Mouse (Mus musculus): ENCODE measurements around the gene Eva1b.
"Not testable (repeated sequence)": the region's sequence is repeated elsewhere in the genome, so short reads cannot be mapped to it uniquely, and the experiment has no call there.

Eva1b gene

DNA sequence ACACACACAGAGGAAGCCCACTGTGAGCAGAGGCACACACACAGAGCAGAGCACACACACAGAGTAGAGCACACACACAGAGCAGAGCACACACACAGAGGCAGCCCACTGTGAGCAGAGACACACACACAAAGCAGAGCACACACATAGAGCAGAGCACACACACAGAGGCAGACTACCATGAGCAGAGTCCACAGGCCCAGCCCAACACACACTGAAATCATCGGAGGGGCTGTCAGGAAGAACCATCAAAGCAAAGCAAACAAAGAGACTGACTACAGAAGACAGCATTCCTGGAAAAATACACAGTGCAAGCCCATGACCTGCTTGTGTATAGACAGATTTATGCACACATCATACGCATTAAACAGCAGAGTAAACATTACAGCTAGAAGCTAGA lies 8.3 kb downstream of the Eva1b start:
- DNase-seq (ENCODE audit: low spot score): no peak

DNA sequence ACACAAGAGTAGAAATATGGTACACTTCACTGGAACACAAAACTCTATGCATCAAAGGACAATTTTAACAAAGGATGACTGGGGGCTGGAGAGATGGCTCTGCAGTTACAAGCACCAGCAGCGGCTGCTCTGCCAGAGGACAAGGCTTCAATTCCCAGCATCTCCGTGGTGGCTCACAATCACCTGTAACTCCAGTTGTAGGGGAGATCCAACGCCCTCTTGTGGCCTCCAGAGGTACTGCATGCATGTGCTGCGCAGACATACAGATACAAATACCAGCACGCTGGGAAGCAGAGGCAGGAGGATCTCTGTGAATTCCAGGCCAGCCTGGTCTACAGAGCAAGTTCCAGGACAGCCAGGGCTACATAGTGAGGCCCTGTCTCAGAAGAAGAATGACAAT lies 9.1 kb downstream of the Eva1b start:
- peak; percentile 18 for DNase-seq (ENCODE audit: low spot score)

DNA sequence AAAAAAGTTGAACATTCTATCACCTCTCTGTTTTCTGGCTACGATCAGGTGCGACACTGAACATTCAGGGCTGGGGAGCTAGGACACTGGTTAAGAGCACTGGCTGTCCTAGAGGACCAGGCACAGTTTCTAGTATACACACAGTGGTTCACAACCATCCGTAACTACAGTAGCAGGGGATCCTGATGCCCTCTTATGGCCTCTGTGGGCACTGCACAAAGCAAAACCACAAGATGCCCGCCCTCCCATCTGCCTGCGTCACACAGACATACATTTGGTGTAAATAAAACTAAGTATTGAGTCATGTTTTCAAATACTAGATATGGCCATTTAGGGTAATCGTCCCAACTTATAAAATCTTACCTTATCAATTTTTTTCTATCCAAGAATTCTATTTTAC lies 10.0 kb downstream of the Eva1b start:
- peak; percentile 14 for DNase-seq (ENCODE audit: low spot score)

- DNase-seq (ENCODE audit: low spot score): no peak
Measured at GRCm38 (mm10) chr4:126159455-126159854, 11.9 kb downstream of the Eva1b start.

DNA sequence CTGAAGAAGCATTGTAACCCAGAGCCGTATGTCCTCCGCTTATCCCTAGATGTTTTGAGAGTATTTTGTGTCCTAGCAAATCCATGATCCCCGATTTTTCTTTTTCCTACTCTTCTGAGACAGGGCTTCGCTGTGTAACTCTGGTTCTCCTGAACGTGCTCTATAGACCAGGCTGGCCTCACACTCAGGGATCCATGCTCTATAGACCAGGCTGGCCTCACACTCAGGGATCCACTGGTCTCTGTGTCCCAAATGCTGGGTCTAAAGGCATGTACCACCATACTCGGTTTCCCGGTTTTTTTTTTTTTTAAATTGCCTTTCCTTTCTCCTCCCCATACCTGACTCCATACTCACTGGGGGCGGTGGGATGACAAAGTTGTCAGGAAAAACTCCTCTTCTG lies 13.4 kb downstream of the Eva1b start:
- no peak for DNase-seq (ENCODE audit: low spot score)

DNA sequence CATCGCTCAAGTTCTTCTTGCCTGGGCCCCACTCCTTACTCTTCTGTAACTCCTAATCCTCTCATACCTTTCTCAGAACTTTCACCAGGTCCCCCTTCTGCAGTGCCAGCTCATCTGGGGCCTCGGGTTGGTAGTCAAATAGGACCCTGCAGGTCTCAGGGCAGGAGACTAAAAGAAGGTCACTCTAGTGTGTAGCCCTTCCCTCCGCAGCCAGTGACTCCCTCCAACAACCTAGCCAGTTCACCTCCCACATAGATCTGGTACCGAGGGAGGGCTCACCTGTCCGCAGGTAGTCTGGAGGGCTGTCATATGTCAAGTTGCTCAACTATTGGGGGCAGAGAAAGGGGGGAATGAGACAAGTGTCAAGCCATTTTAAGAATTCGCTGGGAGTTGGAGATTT lies 13.9 kb downstream of the Eva1b start:
- no peak for DNase-seq (ENCODE audit: low spot score)

- DNase-seq (ENCODE audit: low spot score): no peak
Measured at GRCm38 (mm10) chr4:126161986-126162385, 14.4 kb downstream of the Eva1b start.

DNA sequence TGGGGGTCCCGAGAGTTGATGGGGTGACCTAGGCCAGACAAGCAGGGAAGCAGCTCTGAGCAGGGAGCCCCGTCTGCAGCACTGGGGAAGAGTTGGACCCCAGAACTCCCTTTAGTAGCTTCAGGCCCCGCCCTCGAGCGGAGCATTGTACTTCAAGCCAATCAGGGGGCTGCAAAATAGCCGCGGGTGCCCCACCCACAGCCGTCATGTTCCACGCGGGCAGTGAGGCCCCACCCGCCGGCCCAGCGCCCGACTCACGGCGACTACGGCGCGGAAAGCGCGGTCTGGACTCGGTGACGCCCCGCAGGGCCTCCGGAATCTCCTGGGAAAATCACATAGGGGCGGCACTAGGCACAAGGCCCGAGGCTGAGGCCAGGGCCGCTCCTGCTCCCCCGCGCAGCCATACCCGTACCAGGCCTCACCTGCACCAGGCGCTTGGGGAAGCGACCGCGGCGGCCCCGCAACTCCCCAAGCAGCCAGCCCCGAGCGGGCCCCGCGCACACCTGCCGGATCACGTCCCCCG lies 15.1 kb downstream of the Eva1b start:
- DNase-seq (ENCODE audit: low spot score): peak; percentile 82

- DNase-seq (ENCODE audit: low spot score): peak; percentile 29
Measured at GRCm38 (mm10) chr4:126163067-126163659, 15.6 kb downstream of the Eva1b start, which contains the start of gene Sh3d21. Gene Sh3d21 (minus strand): TSS chr4:126163491.

DNA sequence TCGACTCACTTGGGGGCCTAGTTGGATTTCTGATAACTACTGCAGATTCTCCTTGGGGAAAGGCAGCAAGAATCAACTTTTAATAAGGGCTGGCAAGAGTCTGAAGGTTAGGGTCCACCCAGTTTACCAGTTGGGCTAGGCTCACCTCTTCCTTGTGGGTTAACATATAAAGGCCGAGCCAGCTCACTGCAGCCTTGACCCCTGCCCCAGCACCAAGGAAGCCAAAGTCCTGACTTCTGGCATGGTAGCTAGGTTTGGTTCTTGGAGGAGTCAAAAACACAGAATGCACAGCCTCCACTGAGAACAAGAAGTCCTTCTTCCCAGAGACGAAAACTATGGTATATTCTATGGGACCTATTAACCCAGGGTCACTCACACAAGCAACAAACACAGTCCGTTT lies 16.1 kb downstream of the Eva1b start:
- no peak for DNase-seq (ENCODE audit: low spot score)

DNA sequence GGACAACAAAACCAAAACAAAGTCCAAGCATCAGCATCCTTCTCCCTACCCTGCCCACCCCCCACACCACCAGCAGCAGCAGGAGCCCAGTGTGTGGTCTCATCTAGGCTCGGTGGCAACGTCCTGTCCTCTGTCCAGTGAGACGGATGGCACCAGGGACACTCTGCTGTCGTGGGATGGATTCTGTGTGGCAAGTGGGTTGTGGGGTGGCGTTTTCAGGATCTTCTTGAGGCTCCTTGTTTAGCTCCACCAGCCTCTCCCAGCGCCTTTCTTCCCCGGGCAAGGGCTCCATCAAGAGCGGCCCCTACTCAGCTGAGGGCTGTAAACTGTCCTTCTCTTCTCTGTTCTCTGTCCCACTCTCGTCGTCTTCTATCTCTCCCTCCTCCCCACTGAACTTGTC lies 17.5 kb downstream of the Eva1b start:
- not testable (repeated sequence) for DNase-seq (ENCODE audit: low spot score)

- DNase-seq (ENCODE audit: low spot score): no peak
Measured at GRCm38 (mm10) chr4:126166084-126166483, 18.5 kb downstream of the Eva1b start.

DNA sequence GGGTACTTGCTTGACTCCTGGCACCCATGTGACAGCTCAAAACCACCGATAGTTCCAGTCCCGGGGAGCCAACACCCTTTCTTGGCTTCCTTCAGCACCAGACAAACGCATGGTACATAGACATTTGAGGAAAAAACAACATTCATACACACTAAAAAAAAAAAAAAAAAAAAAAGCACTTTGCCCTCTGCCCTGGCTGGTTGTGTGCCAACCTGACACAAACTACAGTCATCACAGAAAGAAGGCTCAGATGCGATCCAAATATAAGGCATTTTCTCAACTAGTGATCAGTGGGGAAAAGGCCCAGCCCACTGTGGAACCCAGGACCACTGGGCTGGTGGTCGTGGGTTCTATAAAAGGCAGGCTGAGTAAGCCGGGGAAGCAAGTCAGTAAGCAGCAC lies 21.3 kb downstream of the Eva1b start:
- no peak for DNase-seq (ENCODE audit: low spot score)

- not testable (repeated sequence) for DNase-seq (ENCODE audit: low spot score)
Measured at GRCm38 (mm10) chr4:126170737-126171136, 23.2 kb downstream of the Eva1b start.

GRCm38 (mm10) chr4:126173800-126174199 lies 26.3 kb downstream of the Eva1b start:
- DNase-seq (ENCODE audit: low spot score): no peak

GRCm38 (mm10) chr4:126175980-126176379 lies 28.4 kb downstream of the Eva1b start:
- DNase-seq (ENCODE audit: low spot score): not testable (repeated sequence)

GRCm38 (mm10) chr4:126181170-126181957 lies 33.8 kb downstream of the Eva1b start:
- DNase-seq (ENCODE audit: low spot score): peak; percentile 72

GRCm38 (mm10) chr4:126183034-126183433 lies 35.5 kb downstream of the Eva1b start:
- DNase-seq (ENCODE audit: low spot score): no peak

DNA sequence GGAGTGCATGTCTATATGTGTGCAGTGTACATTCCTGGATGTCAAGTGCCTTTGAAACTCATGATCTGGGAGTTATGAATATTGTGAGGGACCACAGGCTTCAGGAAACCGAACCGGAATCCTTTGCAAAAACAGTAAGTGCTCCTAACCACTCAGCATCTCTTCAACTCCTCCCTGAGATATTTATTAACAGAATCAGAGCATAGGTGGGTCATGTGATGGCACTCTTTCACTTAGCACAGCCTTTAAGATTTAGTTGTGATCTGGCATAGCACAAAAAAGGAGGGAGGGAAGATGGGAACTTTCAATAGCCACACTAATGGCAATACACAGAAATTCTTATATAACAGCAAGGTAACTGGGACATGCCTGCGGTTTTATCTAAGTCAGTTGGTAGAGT lies 39.6 kb downstream of the Eva1b start:
- no peak for DNase-seq (ENCODE audit: low spot score)

DNA sequence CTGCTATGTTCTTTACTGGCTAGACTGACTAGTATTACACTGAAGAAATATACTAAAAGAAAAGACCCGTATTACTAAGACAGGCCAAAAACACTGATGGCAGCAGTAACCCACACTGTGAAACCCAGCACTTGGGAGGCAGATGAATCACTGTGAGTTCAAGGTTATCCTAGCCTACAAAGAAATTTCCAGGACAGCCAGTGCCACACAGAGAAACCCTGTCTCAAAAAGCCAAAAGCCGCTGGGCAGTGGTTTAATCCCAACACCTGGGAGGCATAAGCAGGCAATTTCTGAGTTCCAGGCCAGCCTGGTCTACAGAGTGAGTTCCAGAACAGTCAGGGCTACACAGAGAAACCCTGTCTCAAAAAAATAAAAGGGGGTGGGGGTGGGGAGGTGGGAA lies 43.1 kb downstream of the Eva1b start:
- no peak for DNase-seq (ENCODE audit: low spot score)

GRCm38 (mm10) chr4:126194216-126194615 lies 46.7 kb downstream of the Eva1b start:
- no peak for DNase-seq (ENCODE audit: low spot score)

GRCm38 (mm10) chr4:126194916-126195315 lies 47.4 kb downstream of the Eva1b start:
- no peak for DNase-seq (ENCODE audit: low spot score)

GRCm38 (mm10) chr4:126197485-126197884 lies 49.9 kb downstream of the Eva1b start:
- DNase-seq (ENCODE audit: low spot score): no peak

Measured in retina, embryonic 14.5 days (tissue).